Mouse (Mus musculus) MEL-GATA-1-ER (cell line): Measurements from ENCODE around the gene Fam161a.
"Not testable (repeated sequence)": the region's sequence is repeated elsewhere in the genome, so short reads cannot be mapped to it uniquely, and the experiment has no call there.

ENCODE experiments used
- DNase-seq: peaks from one replicate; pipeline ENCODE4 v3.0.0-alpha.2; 2012; ENCODE audit warnings: low read depth; ENCODE audit errors: extremely low read depth

The Fam161a gene

DNA sequence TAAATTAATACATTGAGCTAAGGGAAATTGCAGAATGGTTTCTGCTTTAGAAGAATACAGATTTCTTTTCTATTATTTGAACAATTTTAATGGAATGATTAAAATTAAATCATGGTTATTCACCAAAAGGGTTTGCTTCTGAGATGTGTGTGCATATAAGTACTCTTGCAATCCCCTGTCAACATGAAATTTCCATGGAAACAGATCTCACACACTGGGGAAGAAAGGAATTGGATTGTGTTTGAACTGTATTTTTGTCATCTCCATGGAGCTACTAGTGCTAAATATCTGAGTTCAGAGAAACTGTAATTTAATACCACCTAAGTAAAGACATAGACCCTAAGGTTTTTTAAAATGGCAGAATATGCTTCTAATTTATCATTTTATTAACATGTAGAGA is 42.3 kb downstream of the Fam161a start:
- no peak for DNase-seq

- no peak for DNase-seq
Measured at GRCm38 (mm10) chr11:23052353-23052752, 45.0 kb downstream of the Fam161a start.

GRCm38 (mm10) chr11:23063153-23063552 is 55.8 kb downstream of the Fam161a start:
- no peak for DNase-seq

GRCm38 (mm10) chr11:23063857-23064256 is 56.5 kb downstream of the Fam161a start:
- peak; percentile 25 for DNase-seq

GRCm38 (mm10) chr11:23064276-23064675 is 56.9 kb downstream of the Fam161a start:
- DNase-seq: not testable (repeated sequence)

DNA sequence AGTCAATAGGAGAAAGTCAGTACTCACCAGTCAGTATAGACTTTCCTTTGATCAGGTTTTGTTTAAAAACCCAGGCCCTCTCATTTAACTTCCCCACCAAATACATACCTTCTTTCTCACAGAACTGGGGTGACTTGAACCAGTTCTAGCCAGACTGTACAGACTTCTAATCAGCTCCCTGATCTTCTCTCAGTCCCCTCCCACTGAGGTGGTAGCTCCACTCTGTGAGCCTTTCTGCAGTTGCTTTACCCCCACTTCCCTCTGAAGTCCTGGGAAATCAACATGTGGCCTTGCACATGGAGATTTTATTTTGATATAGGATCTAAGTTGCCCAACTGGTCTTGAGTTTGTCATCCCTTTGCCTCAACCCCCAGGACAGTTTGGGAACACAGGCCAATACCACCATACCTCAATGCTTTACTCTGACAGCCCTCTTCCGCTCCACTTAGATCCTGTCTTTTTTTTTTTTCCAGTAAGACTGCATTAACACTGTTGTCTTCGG is 57.9 kb downstream of the Fam161a start:
- DNase-seq: no peak

- DNase-seq: peak; percentile 85
Measured at GRCm38 (mm10) chr11:23067395-23068136, 60.2 kb downstream of the Fam161a start.

- no peak for DNase-seq
Measured at GRCm38 (mm10) chr11:23068201-23068600, 60.9 kb downstream of the Fam161a start.

DNA sequence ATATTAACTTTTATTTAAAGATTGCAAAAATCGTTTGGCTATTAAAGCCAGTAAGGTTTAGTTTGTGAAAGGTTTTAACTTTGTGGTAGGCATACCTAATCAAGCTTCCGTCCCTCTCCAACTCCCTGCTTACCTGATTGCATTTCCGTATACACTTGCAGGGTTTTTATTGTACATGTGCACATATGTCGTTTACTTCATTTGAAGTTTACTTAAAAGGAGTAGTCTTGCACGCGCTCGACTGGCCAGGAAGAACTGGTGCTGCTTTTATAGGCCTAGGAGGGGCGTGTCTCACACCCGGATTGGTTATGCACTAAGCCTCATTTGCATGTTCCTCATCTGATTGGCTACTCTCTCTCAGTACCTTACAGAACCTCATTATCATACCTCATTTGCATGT is 61.7 kb downstream of the Fam161a start:
- DNase-seq: peak; percentile 91

GRCm38 (mm10) chr11:23074841-23075240 is 67.5 kb downstream of the Fam161a start:
- no peak for DNase-seq

GRCm38 (mm10) chr11:23078541-23078940 is 71.2 kb downstream of the Fam161a start:
- DNase-seq: no peak
